Mouse (Mus musculus) kidney, adult 2 months (tissue): ENCODE results near the gene Steap3.

Experiments
- CTCF ChIP-seq: fragments of 200-500 bp; conservative IDR thresholded peaks from 2 replicates; pipeline ENCODE4 v1.5.1; 2011; ENCODE audit warnings: low read depth, mild to moderate bottlenecking, control low read depth, low read length, moderate library complexity, mixed read lengths; ENCODE audit not compliant: insufficient read depth, insufficient read length
- POLR2A ChIP-seq: fragments of 200-500 bp; IDR thresholded peaks from one replicate; pipeline ENCODE4 v1.6.1; 2011; ENCODE audit warnings: low read depth, low read length, control low read depth

DNA sequence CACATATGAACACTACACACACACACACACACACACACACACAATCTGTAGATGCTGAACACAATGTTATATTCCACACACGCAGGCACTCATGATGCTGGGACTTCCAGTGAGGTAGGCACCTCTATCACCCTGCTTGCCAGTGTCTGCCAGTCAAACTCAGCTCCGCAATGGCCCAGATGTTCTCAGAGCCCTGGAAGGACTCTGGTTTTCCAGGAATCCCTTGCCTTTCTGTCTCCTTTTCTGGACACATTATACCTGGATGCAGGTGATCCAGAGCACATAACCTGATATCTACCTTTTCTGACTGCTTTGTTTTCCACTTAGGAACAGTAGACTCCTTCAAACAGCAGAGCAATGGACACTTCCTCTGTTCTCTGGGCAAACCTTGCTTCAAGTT, 75.8 kb downstream of the Steap3 start:
- TF ChIP-seq CTCF, result no peak
- no peak for TF ChIP-seq POLR2A
